Mouse (Mus musculus) liver, embryonic 14.5 days (tissue): Measurements from ENCODE around the gene Fgfr2. TPM values are rescaled to one million over a fixed set of nuclear protein-coding genes. Genes with fewer than 3 reads are reported as not detected.

Experiments used
- ATAC-seq: fragments of 200-750 bp; cut with Nextera tagmentation; 2 replicates; pipeline ENCODE4 v1.8.0; 2017; ENCODE audit warnings: moderate number of reproducible peaks, mild to moderate bottlenecking, moderate library complexity; ENCODE audit not compliant: insufficient read depth
- DNase-seq, 3 experiments: peaks; one replicate each; pipeline ENCODE4 v3.0.0-alpha.2; 2012 to 2013; ENCODE audit warnings: low read depth in 3 of 3, low spot score in 3 of 3
- H3K27ac ChIP-seq: fragments of 300-500 bp; sonication (generic); 2 replicates; pipeline ENCODE4 v1.5.1; 2014; ENCODE audit warnings: moderate library complexity, mild to moderate bottlenecking, control low read depth, inconsistent platforms
- H3K27me3 ChIP-seq: fragments of 300-500 bp; sonication (generic); 2 replicates; pipeline ENCODE4 v1.6.1; 2014; ENCODE audit warnings: mild to moderate bottlenecking, low read length, moderate library complexity; ENCODE audit not compliant: control insufficient read depth, insufficient read depth
- H3K36me3 ChIP-seq: fragments of 300-500 bp; sonication (generic); replicated peaks from 2 replicates; pipeline ENCODE4 v1.6.1; 2014; ENCODE audit warnings: low read depth; ENCODE audit not compliant: control insufficient read depth, insufficient read depth
- H3K4me1 ChIP-seq, 2 experiments: fragments of 200-500 bp in 1 of 2; fragments of 300-500 bp in 1 of 2; sonication (generic) in 1 of 2; replicated peaks; 2 replicates each; pipeline ENCODE4 v1.6.1; 2012 to 2014; ENCODE audit warnings: antibody characterized with exemption in 1 of 2, inconsistent platforms in 1 of 2, low read length in 1 of 2; ENCODE audit not compliant: control insufficient read depth in 2 of 2, insufficient read depth in 2 of 2
- H3K4me2 ChIP-seq: fragments of 300-500 bp; sonication (generic); 2 replicates; pipeline ENCODE4 v1.6.1; 2014; ENCODE audit warnings: low read depth, mild to moderate bottlenecking, control low read depth, moderate library complexity
- H3K4me3 ChIP-seq, 2 experiments: fragments of 200-500 bp in 1 of 2; fragments of 300-500 bp in 1 of 2; sonication (generic) in 1 of 2; 2 replicates each; pipeline ENCODE4 v1.5.1; 2012 to 2014; ENCODE audit warnings: low read depth in 2 of 2, low read length in 2 of 2, mild to moderate bottlenecking in 2 of 2, control low read depth in 1 of 2, inconsistent platforms in 1 of 2, moderate library complexity in 1 of 2; ENCODE audit not compliant: insufficient read depth in 1 of 2
- H3K9ac ChIP-seq: fragments of 300-500 bp; sonication (generic); replicated peaks from 2 replicates; pipeline ENCODE4 v1.6.1; 2014; ENCODE audit warnings: mild to moderate bottlenecking, control low read depth, moderate library complexity
- H3K9me3 ChIP-seq: fragments of 300-500 bp; sonication (generic); 2 replicates; pipeline ENCODE4 v1.6.1; 2016; ENCODE audit warnings: low read length, mixed read lengths; ENCODE audit not compliant: control insufficient read depth
- CTCF ChIP-seq: IDR thresholded peaks from 2 replicates; pipeline ENCODE4 v1.5.1; 2016; ENCODE audit warnings: antibody characterized with exemption, low read depth, control low read depth
- EP300 ChIP-seq: IDR thresholded peaks from 2 replicates; pipeline ENCODE4 v1.6.1; 2016; ENCODE audit warnings: antibody characterized with exemption, low read depth
- WGBS: fragments of 180-500 bp; shearing (Covaris S2); extraction: QIAGEN DNeasy Blood & Tissue Kit; methylation state at CpG from one replicate; pipeline ENCODE4 v1.1.7; 2014; ENCODE audit not compliant: insufficient replicate concordance; 5-methylcytosine and 5-hydroxymethylcytosine counted together
- polyA plus RNA-seq, 2 experiments: library from polyadenylated mRNA; depleted of rRNA in 1 of 2; stranded (reverse) in 1 of 2; unstranded in 1 of 2; fragments of >200 nt; fragmentation: Nextera tagmentation in 1 of 2; extraction: Ambion mirVana in 1 of 2; gene quantifications; 2 replicates each; pipeline versions ENCODE4 v1.2.1 to v1.2.3; 2012 to 2014

Fgfr2 gene
- polyA plus RNA-seq, 2 experiments, result 7.9 to 8.8 TPM

GRCm38 (mm10) chr7:130884161-130884560 is 2239.0 kb downstream of the Fgfr2 start:
- WGBS, result 60% methylated on average over 2 of the region's 2 CpGs
- Histone ChIP-seq H3K4me3 (no peak overlapping the region), H3K9me3 (no peaks in the 10 kb centered on the region), H3K4me1 (no peaks in the 10 kb centered on the region), H3K27ac (no peak overlapping the region), H3K36me3 (no peaks in the 10 kb centered on the region), H3K4me2 (no peak overlapping the region), H3K9ac (no peak overlapping the region), H3K27me3 (no peaks in the 10 kb centered on the region)
- ATAC-seq (no peak), DNase-seq (no peak)
- TF ChIP-seq EP300 (no peak), CTCF (no peak)

- Histone ChIP-seq H3K4me2 (no peak overlapping the region), H3K9ac (no peak overlapping the region), H3K36me3 (no peaks in the 10 kb centered on the region), H3K9me3 (no peaks in the 10 kb centered on the region), H3K4me3 (no peak overlapping the region), H3K4me1 (no peaks in the 10 kb centered on the region), H3K27ac (no peak overlapping the region), H3K27me3 (peaks cover 24% of the 10 kb centered on the region)
- DNase-seq, result no peak
- ATAC-seq, result no peak
- 43% methylated on average over 3 of the region's 3 CpGs for WGBS
- TF ChIP-seq CTCF (no peak), EP300 (no peak)
Measured at GRCm38 (mm10) chr7:130867256-130867655, 2255.9 kb downstream of the Fgfr2 start.

GRCm38 (mm10) chr7:130866640-130867039 is 2256.5 kb downstream of the Fgfr2 start:
- Histone ChIP-seq H3K9me3 (no peaks in the 10 kb centered on the region), H3K4me3 (peak overlapping the region; percentile 53 to 60), H3K9ac (no peak overlapping the region; the same call in 1 of the 2 replicates), H3K27ac (no peak overlapping the region), H3K36me3 (no peaks in the 10 kb centered on the region), H3K27me3 (peaks cover 24% of the 10 kb centered on the region), H3K4me1 (no peaks in the 10 kb centered on the region), H3K4me2 (peak overlapping the region; percentile 51)
- no peak for TF ChIP-seq EP300
- TF ChIP-seq CTCF, result no peak
- ATAC-seq (no peak), DNase-seq (no peak)
- WGBS, result 6% methylated on average over 13 of the region's 13 CpGs

GRCm38 (mm10) chr7:130865613-130866591 is 2257.2 kb downstream of the Fgfr2 start, which contains the start of gene Plekha1:
Plekha1 (plus strand) TSS chr7:130865756.
- no peak for TF ChIP-seq CTCF
- WGBS, result under 1% methylated on average over 99 of the region's 114 CpGs
- DNase-seq, result peak; percentile 63 to 67 (median 66)
- Histone ChIP-seq H3K4me2 (peak within 1 kb of the TSS; percentile 51), H3K27ac (no peak within 1 kb of the TSS), H3K9me3 (no peaks in the 10 kb centered on the region), H3K4me3 (peak within 1 kb of the TSS; percentile 53 to 60), H3K4me1 (no peaks in the 10 kb centered on the region), H3K9ac (peak within 1 kb of the TSS; percentile 34), H3K27me3 (peaks cover 24% of the 10 kb centered on the region), H3K36me3 (no peaks in the 10 kb centered on the region)
- ATAC-seq, result peak; percentile 93

- DNase-seq, result no peak
- no peak for TF ChIP-seq CTCF
- no peak for TF ChIP-seq EP300
- H3K4me1 ChIP-seq, result no peaks in the 10 kb centered on the region
- H3K4me3 ChIP-seq, result no peak overlapping the region
- no peak overlapping the region for H3K4me2 ChIP-seq
- WGBS, result 55% methylated on average over 7 of the region's 7 CpGs
- no peak for ATAC-seq
- H3K9ac ChIP-seq, result no peak overlapping the region
- H3K36me3 ChIP-seq, result no peaks in the 10 kb centered on the region
- no peaks in the 10 kb centered on the region for H3K9me3 ChIP-seq
- H3K27me3 ChIP-seq, result peaks cover 24% of the 10 kb centered on the region
- H3K27ac ChIP-seq, result no peak overlapping the region
Measured at GRCm38 (mm10) chr7:130864711-130865110, 2258.4 kb downstream of the Fgfr2 start.
